Mouse (Mus musculus) kidney, postnatal 36 days (tissue): ENCODE data around the gene Sept12.
A peak's percentile ranks its signal among the peaks of the same experiment; 100 is the strongest.

Source experiments
- DNase-seq, 2 experiments: peaks; one replicate each; pipeline ENCODE4 v3.0.0; 2021 to 2022; ENCODE audit warnings: mixed read lengths in 2 of 2

Sept12 gene

GRCm38 (mm10) chr16:4971626-4972025 is 26.0 kb downstream of the Sept12 start:
- DNase-seq = peak; percentile 26 to 36

DNA sequence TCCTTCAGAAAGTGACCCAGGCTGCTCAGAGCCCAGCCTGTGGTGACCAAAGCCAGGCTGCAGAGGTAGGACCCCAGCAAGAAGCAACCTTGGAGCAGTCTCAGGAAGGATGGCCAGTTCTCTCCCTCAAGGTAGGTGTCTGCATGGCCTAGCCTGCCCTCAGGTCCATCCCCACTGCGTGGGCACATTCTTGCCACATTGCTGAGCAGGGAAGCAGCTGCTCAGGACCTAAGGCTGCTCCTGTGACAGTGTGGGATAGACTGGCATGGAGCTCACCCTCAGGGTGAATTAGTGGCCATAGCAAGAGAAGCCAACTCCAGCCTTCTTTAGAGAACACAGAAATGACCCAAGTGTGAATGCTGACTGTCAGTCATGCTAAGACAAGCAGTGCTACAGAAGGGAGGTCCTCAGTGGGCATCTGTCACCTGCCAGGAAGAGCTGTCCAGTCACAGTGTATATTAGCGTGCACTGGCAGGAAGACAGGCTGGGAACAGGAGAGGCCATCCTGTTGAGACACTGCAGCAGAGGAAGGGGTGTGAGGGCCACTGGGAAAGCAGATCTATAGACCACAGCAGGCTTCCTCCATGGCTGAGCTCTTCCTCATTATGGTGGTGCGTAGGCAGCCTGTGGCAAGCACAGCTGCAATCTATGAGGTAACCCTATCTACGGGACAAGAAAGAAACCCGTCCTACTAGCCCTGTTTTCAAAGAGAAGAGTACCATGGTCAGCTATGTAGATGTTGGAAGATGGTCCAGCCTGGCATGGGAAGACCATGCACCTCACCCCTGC is 28.4 kb downstream of the Sept12 start:
- no peak for DNase-seq

- no peak for DNase-seq
These were observed 29.2 kb downstream of the Sept12 start for GRCm38 (mm10) chr16:4968426-4968825.

DNA sequence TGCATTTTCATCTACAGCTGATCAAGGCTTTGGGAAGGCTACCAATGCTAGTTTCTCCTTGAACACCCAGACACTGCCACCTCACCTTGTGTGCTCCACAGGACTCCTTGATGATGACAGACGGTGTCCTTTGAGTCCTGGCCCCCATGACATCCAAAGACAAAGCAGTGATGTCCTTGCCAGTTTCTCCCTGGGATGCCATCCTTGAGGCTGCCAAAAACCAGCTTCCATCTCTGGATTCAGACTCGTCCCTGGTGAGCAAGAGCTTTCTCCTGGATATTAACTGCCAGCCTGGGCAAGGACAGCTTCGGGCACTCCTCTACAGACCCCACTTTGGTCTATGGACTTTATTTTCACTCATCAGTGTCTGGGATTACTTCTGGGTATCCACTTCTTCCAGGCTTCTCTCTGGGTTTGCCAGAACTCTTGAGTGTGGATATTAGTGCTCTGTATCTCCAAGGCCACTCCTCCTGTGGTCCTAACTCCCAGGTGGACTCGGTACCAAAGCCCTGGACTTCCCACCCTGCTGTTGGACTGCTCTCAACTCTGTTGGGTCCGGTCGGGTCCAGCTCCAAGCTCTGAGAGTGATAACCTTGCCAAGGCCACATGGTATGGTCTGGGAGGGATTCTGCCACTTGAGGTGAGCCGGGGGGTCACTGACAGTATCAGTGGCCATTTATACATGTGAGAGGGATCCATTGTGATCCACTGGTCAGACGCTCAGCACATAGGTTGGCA is 32.1 kb downstream of the Sept12 start:
- no peak for DNase-seq

DNA sequence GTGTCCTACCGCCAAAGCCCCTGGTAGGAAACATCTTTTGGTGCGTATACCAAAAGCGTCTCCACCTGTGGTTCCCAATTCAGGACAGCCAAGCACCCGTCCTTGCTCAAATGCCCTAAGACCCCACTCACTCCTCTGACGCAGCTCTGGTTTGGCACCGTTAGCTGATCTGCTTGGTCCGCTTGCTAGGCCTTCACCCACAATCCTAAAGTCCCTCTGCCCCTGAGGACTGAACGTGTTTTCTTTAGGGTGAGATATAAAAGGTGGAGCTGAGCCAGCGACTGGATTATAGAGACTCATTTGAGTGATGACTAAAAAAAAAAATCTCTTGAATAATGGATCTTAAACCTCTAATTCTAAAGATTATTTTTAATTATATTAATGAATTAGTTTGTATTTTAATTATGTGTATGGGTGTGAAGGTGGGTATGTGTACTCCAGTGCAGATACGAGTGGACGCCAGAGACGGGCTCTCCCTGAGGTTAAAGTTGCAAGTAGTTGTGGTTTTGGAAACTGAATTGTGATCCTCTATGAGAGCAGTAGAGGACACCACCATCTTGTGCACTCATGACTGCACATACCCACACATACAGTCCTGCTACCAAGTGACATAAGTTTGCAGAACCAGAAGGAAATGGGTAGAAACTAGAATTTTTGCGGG is 32.8 kb downstream of the Sept12 start:
- DNase-seq = no peak

GRCm38 (mm10) chr16:4963797-4964709 is 33.6 kb downstream of the Sept12 start, which contains the start of gene Anks3:
TSS of gene Anks3 (minus strand) at chr16:4964205.
- DNase-seq = peak; percentile 99

DNA sequence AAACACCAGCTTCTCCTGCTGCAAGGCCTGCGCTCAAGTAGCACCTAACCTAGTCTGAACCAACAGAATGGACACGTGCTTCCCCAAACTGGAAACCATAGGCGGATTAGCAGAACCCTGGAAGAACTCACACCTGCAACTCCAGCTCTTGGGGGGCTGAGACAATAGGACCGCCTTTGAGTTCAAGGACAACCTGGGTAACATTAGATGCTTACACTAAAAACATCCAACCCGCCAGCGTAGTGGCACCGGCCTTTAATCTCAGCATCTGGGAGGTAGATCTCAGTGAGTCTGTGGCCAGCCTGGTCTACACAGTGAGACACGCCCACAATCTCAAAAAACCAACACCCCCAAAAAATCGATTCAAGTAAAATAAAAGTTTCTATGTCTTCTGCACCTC is 34.3 kb downstream of the Sept12 start:
- no peak for DNase-seq

DNA sequence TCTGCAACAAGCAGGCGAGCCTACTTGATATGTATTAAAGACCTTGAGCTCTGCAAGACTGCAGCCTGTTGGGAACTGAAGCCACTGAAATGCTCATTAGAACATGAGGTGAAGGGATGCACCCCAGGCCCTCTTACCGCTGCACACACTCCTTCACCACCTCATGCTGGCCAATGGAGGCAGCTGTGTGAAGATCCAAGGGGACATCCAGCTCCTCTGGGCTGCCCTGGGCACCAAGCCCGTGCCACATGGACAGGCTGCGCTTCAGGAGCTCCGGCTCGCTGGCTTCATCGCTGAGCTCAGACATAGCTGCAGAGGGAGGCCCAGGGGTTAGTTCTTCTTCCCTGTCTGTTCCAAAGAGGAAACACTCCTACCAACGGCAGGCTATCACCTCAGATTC is 37.4 kb downstream of the Sept12 start:
- no peak for DNase-seq

- DNase-seq = no peak
These were observed 40.2 kb downstream of the Sept12 start for GRCm38 (mm10) chr16:4957446-4957845.

DNA sequence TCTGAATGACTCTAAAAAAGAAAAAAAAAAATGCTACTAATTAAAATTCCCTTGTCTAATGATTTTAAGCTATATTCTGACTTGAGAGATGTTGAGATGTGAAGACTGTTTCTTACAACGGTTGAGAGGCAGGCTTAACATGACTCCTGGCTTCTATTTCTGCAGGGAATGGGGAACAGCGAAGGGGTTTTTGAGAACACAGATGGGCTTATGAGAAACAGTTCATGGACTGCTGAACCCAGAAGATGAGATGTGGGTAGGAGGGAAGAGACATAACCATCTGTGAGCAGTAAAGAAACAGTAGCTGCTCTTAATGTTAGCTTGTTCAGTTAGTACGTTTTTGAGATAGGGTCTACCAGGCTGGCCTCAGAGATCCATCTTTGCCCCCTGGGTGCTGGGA is 41.0 kb downstream of the Sept12 start:
- DNase-seq = no peak

GRCm38 (mm10) chr16:4947378-4947777 is 50.3 kb downstream of the Sept12 start:
- no peak for DNase-seq

GRCm38 (mm10) chr16:4946155-4946554 is 51.5 kb downstream of the Sept12 start:
- peak; percentile 59 to 69 for DNase-seq

- DNase-seq = no peak
These were observed 52.2 kb downstream of the Sept12 start for GRCm38 (mm10) chr16:4945415-4945814.

DNA sequence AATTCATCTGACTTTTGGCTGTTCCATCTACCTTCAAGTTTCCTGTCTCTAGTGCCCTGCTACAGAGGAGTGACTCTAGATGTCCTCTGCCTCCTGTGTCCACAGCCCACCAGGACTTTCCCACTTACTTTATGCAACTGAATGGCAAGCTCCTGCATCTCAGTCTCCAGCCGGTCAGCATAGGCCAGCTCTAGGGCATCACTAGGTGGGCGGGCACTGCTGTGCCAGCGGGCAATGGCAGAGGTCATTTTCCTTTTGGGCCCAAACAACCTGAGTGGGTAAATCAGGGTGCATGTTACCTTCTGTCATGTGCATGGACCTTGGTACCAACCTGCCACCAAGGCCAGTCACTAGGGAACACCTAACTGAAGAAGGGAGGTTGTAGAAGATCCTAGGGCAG is 54.2 kb downstream of the Sept12 start:
- DNase-seq = no peak

DNA sequence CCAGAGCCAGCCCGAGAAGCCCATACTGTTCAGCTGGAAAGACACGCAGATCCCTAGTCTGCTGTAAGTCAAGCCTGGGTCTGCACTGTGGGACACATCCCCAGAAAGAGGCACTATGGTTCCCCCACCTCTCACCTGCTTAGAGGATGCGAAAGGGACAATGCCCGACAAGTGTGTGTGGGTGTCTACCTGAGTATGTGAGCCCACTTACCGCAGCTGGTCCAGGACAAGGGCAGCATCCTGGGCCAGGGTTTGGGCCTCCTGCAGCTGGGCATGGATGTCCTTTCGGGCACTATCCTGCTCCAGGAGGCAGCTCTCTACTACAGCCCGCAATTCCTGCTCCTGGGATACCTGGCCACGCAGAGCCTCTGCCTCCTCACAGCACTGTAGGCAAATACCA is 54.8 kb downstream of the Sept12 start:
- DNase-seq = no peak

DNA sequence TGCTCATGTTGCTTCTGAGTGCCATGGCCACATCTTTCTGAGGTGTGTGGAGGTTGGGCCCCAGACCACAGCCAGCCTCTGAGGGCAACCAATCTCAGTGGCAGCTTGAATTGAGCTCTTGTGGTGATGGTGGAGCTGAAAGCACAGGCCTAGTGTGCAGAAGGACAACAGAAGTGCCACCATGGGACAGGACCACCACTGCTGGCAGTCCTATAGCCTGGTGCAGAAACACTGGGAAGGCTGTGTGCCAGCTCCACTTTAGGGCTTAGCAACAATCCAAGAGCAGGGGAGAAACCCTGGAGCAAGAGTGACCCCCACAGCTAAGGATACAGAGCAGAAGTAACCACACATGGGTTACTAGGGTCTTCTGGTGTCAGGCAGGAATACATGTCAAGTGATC is 56.6 kb downstream of the Sept12 start:
- no peak for DNase-seq

DNA sequence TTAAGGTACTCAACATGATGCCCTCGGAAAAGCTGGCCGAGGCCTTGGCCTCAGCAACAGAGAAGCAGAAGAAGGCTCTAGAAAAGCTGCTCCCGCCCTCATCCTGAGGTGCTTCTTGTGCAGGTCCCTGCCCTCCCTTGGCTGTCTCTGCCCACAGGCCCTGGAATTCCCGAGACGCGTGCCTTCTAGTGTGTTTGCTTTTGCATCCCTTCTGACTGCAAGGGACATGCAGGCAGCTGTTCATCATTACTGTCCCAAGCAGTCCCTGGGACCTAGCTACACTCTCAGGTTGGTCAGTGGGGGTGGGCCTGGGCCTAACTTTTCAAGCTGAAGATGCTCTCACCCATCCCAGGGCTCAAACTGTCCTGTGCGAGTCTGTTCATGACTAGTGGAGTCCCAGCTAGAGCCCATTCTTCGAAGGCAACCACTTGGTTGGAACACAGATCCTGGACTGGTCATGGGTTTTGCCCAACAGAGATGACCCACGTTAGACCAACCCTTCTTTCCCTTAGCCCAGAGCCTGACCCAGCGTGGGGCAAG is 57.3 kb downstream of the Sept12 start:
- no peak for DNase-seq

- peak; percentile 59 to 77 for DNase-seq
These were observed 58.2 kb downstream of the Sept12 start for GRCm38 (mm10) chr16:4939412-4939811.

DNA sequence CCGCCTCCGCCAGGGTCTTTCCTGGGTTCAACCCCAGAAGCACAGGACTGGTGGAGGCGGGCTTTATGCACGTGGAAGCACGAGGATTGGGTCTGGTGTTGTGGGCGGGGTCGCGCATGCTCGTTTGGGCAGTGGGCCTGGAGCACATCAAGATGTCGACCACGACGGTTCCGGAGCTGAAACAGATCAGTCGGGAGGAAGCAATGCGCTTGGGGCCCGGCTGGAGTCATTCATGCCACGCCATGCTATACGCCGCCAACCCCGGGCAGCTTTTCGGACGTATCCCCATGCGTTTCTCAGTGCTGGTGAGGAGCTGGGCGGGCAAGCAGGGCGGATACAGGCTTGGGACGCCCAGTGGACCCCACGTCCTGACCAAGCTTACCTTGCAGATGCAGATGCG is 58.7 kb downstream of the Sept12 start:
- DNase-seq = peak; percentile 98 to 99

DNA sequence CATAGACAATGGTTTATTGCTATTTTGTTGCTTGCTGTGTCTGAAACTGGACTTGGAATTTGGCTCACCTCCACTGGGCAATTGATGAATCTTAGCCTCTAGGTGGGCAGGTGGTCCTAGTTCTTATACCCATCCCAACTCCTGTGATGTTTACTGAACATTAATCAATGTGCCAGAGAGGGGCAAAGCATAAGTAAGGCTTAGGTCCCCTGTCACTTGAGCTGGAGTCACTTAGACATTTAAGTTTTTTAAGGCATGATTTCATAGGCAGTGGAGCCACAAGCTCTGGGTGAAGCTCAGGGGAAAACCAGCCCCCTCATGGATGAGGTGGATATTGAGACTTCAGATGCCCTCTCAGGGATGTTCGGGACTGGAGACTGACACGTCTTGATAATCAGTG is 59.2 kb downstream of the Sept12 start, which contains the start of gene Nudt16l1:
Gene Nudt16l1, plus strand, starts transcription at position 301 of the 400 bp plus-strand sequence.
- DNase-seq = no peak

DNA sequence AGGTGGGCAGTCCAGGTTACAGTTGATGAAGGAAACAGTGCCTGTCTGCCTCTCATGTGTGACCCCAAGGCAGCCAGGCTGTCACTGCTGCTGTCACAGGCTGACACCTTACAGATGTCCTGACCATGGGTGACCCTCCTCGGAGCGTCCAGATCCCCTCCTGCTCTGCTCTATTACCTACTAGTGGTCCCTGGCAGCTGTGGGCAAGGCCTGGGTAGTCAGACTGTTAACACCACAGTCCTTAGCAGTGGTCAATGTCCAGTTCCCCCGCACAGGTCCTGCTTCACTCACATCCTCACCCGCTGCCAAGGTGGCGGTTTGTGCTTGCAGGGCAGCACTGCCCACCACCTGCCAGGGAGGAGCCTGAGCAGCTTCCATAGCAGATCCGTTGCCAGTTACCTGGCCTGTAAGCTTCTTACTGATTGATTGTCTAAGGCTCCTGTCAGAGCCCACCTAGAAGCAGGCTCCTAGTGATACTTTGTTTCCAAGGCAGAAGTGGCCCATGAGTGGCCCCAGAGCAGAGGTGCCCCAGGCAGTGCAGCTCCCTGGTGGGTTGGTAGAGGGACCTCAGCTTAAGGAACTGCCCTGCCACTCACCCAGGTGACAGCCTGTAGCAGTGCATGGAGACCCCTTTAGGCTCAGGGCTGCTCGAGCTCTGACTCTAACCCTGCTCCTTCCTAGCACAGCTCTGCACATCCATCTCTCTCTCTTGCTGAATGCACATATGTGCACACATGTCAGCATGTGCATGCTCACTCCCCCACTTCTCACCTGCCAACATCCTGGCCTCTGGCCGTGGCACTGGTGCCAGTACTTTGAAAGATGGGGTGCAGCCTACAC is 60.1 kb downstream of the Sept12 start:
- peak; percentile 54 to 58 for DNase-seq
